Mouse (Mus musculus) E14TG2a.4 (cell line): ENCODE measurements around the gene Poldip3.

Source experiments
- CTCF ChIP-seq: conservative IDR thresholded peaks from 2 replicates; pipeline ENCODE4 v1.5.1; 2014; ENCODE audit warnings: low read length
- NANOG ChIP-seq: IDR thresholded peaks from 2 replicates; pipeline ENCODE4 v1.6.1; 2014; ENCODE audit warnings: borderline replicate concordance, low read length, mixed read lengths
- POU5F1 ChIP-seq: IDR thresholded peaks from 2 replicates; pipeline ENCODE4 v1.6.1; 2014; ENCODE audit warnings: low read length, borderline replicate concordance

DNA sequence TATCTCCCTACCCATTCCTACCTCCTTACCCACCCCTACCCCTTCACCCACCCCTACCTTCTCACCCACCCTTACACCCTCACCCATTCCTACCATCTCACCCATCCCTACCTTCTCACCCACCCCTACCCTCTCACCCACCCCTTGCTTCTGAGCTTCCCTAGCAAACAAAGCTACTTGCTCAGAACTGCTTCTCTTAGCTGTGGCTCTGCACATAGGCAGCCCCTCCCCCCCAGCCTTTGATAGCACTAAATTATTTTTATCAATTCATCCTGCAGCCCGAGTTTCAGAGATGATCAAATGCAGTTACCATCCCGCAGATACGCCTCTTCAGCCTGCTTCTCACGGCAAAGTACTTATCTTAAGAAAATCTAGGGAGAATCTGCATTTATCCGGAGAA is 65.7 kb downstream of the Poldip3 start:
- TF ChIP-seq CTCF (no peak), NANOG (no peak), POU5F1 (no peak)
